Mouse (Mus musculus): ENCODE measurements at regions not wholly inside any gene's neighbourhood (a gene's known extent, or its start where the extent isn't known, plus 50 kb on each side); places are given as distances from the start of the nearest gene placed in this dataset.

DNA sequence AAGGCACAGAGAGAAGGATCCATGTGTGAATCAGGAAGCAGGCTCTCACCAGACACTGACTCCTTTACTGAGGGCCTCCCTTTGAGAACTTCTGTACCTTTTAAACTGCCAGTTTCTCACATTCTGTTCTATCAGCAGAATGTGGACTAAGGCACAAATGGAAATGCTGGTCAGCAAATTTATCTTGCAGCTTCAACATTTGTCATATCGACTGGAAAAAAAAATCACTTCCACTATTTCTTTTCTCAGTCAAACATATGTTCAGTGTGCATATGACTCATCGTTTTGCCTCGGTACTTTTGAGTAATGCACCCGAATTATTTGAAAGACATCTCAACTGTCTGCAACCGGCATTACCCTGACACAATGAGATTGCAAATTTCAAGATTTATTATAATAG, 101.4 kb upstream of the Sphkap start:
- no peak for DNase-seq (ENCODE audit: low spot score)

- DNase-seq (ENCODE audit: low spot score) = no peak
Observed at GRCm38 (mm10) chr1:83505386-83505785, 97.4 kb upstream of the Sphkap start.

- DNase-seq (ENCODE audit: low spot score) = no peak
Observed at GRCm38 (mm10) chr1:83496888-83497287, 88.9 kb upstream of the Sphkap start.

GRCm38 (mm10) chr1:83496380-83496779, 88.4 kb upstream of the Sphkap start:
- DNase-seq (ENCODE audit: low spot score) = no peak

- DNase-seq (ENCODE audit: low spot score) = no peak
Observed at GRCm38 (mm10) chr1:83495022-83495421, 87.0 kb upstream of the Sphkap start.

- DNase-seq (ENCODE audit: low spot score) = no peak
Observed at GRCm38 (mm10) chr1:83479111-83479510, 71.1 kb upstream of the Sphkap start.

Data from lung, postnatal 25 days (tissue).